Mouse (Mus musculus) cerebellum, adult 2 months (tissue): Measurements from ENCODE around the gene Usp6nl.

Experiments used
- CTCF ChIP-seq: fragments of 200-500 bp; IDR thresholded peaks from 2 replicates; pipeline ENCODE4 v1.5.1; 2011; ENCODE audit warnings: low read depth, mild to moderate bottlenecking, control low read depth, low read length, moderate library complexity, borderline replicate concordance; ENCODE audit not compliant: insufficient read depth
- POLR2A ChIP-seq: fragments of 200-500 bp; IDR thresholded peaks from 2 replicates; pipeline ENCODE4 v1.6.1; 2011; ENCODE audit warnings: low read length, control low read depth, borderline replicate concordance; ENCODE audit not compliant: insufficient read depth

DNA sequence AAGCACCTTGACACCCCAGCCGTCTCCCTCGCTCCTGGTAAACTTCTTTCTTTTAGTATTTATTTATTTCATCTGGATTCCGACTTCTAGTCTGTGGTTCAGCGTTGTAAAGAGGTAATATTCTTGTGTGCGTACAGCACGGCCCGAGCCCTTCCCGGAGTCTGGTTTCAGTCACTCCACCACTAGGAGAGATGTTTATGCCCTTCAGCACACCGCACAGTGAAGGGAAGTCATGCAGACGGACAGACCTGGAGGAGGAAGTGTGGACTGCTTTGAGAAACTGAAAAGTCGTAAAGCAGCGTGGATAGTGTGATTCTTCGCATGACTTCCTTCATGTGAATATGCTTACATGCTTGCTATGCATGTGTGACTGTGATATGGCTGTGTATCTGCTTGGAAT, 40.7 kb downstream of the Usp6nl start:
- TF ChIP-seq POLR2A (no peak), CTCF (no peak)
